8 mouse cellular contexts compared by ENCODE assay signal in the genomic region with DNA sequence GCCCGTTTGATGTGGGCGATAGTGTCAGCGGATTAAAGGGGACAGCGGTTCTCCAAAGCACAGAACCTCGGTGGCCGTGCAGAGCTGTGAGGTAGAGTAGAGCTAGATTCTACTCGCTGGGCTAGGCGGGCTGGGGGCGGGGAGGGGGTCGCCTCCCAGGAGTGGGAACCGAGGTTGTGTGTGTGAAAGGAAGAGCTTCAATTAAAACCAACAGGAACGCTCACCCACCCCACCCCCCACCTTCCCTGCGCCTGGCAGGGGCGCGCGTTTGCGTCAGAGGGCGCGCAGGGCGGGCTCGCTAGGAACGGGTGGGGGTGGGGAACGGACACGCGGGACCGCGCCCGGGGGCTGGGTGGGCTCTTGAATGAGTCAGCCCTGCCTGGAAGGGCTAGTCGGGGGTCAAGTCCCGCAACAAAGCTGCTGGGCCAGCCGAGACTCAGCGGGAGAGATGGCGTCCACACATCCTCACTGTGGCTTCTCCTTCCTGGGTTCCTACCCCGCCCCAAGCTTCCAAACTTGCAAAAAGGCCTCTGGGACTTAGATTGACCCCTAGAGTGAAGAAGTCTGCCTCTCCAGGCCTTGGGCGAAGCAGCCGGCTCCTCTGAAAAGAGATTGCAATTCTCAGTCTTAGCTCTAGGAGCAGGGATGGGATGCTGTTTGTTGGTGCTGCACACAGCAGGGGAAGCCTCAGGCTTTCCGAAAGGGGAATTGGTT. TPM values are rescaled to one million over a fixed set of nuclear protein-coding genes. Genes with fewer than 3 reads are reported as not detected.
DNase-seq lines count a peak whose midpoint lies in the region; ATAC-seq and TF ChIP-seq lines count a peak whose summit lies in the region.

No protein-coding gene starts in this region.

- TF ChIP-seq POLR2A in embryonic fibroblast, embryonic 13.5 days (IDR thresholded peaks at IDR 0.05; ENCODE audit: low read depth, low read length): peak; percentile 40

- H3K4me2 ChIP-seq in kidney, embryonic 14.5 days (replicated peaks; ENCODE audit: low read depth, low read length): peak overlapping the region; percentile 81
- H3K4me2 ChIP-seq in hindbrain, embryonic 13.5 days: peak overlapping the region; percentile 74
- H3K4me2 ChIP-seq in limb, embryonic 15.5 days: peak overlapping the region; percentile 88
- H3K4me2 ChIP-seq in neural tube, embryonic 12.5 days (replicated peaks): peak overlapping the region; percentile 81

- H3K27me3 ChIP-seq in kidney, embryonic 14.5 days (ENCODE audit: control insufficient read depth, insufficient read depth, low read length): no peaks in the 10 kb centered on the region
- H3K27me3 ChIP-seq in hindbrain, embryonic 13.5 days: no peaks in the 10 kb centered on the region
- H3K27me3 ChIP-seq in limb, embryonic 15.5 days: peaks cover 79% of the 10 kb centered on the region
- no peaks in the 10 kb centered on the region for H3K27me3 ChIP-seq in neural tube, embryonic 12.5 days (replicated peaks)

- H3K27ac ChIP-seq in kidney, embryonic 14.5 days (ENCODE audit: low read depth, low read length): peak overlapping the region; percentile 95
- H3K27ac ChIP-seq in embryonic fibroblast, embryonic 13.5 days (ENCODE audit: insufficient read depth, low read length): peak overlapping the region; percentile 67
- H3K27ac ChIP-seq in hindbrain, embryonic 13.5 days: peak overlapping the region; percentile 99
- peak overlapping the region; percentile 17; the same call in 1 of the 2 replicates for H3K27ac ChIP-seq in limb, embryonic 15.5 days
- peak overlapping the region; percentile 94 for H3K27ac ChIP-seq in neural tube, embryonic 12.5 days

- DNase-seq in kidney, adult 18-20 months: no peak
- DNase-seq in adrenal gland, postnatal 25 days: peak; percentile 82
- no peak for DNase-seq in spleen, postnatal 36 days (ENCODE audit: low spot score in 2 of 2)

- peak; percentile 40 for ATAC-seq in kidney, embryonic 14.5 days (ENCODE audit: low FRiP score, low TSS enrichment)
- peak; percentile 57 for ATAC-seq in hindbrain, embryonic 13.5 days (ENCODE audit: low FRiP score)
- ATAC-seq in limb, embryonic 15.5 days (ENCODE audit: insufficient number of reproducible peaks, low FRiP score, low TSS enrichment, low read depth): peak; percentile 57; the same call in 1 of the 2 replicates
- ATAC-seq in neural tube, embryonic 12.5 days (ENCODE audit: low FRiP score, low read depth): peak; percentile 41

- peak overlapping the region; percentile 79 for H3K9ac ChIP-seq in kidney, embryonic 14.5 days (ENCODE audit: low read depth, low read length)
- H3K9ac ChIP-seq in hindbrain, embryonic 13.5 days: peak overlapping the region; percentile 95
- 0 out of 2 replicates have a peak overlapping the region, but pooled peaks have one; percentile 17 for H3K9ac ChIP-seq in limb, embryonic 15.5 days
- H3K9ac ChIP-seq in neural tube, embryonic 12.5 days: peak overlapping the region; percentile 85

- H3K9me3 ChIP-seq in kidney, embryonic 14.5 days (ENCODE audit: control insufficient read depth, low read length): no peaks in the 10 kb centered on the region
- no peaks in the 10 kb centered on the region for H3K9me3 ChIP-seq in hindbrain, embryonic 13.5 days
- H3K9me3 ChIP-seq in limb, embryonic 15.5 days: no peaks in the 10 kb centered on the region
- no peaks in the 10 kb centered on the region for H3K9me3 ChIP-seq in neural tube, embryonic 12.5 days

- H3K36me3 ChIP-seq in kidney, embryonic 14.5 days (ENCODE audit: control insufficient read depth, insufficient read depth, low read length): no peaks in the 10 kb centered on the region
- H3K36me3 ChIP-seq in hindbrain, embryonic 13.5 days: no peaks in the 10 kb centered on the region
- H3K36me3 ChIP-seq in limb, embryonic 15.5 days: no peaks in the 10 kb centered on the region
- no peaks in the 10 kb centered on the region for H3K36me3 ChIP-seq in neural tube, embryonic 12.5 days

- H3K4me1 ChIP-seq in kidney, embryonic 14.5 days (ENCODE audit: control insufficient read depth, insufficient read depth, low read length): peaks cover 13% of the 10 kb centered on the region; the same call in 1 of the 2 replicates
- H3K4me1 ChIP-seq in embryonic fibroblast, embryonic 13.5 days (ENCODE audit: control insufficient read depth, insufficient read depth, low read length): peaks cover 1% of the 10 kb centered on the region; the same call in 1 of the 2 replicates
- peaks cover 40% of the 10 kb centered on the region for H3K4me1 ChIP-seq in hindbrain, embryonic 13.5 days (replicated peaks)
- H3K4me1 ChIP-seq in limb, embryonic 15.5 days: peaks cover 31% of the 10 kb centered on the region
- H3K4me1 ChIP-seq in neural tube, embryonic 12.5 days: peaks cover 36% of the 10 kb centered on the region

- 1% methylated on average over 37 of the region's 37 CpGs for WGBS in kidney, embryonic 14.5 days
- WGBS in hindbrain, embryonic 13.5 days: 1% methylated on average over 37 of the region's 37 CpGs
- under 1% methylated on average over 37 of the region's 37 CpGs for WGBS in limb, embryonic 15.5 days
- WGBS in neural tube, embryonic 12.5 days: under 1% methylated on average over 36 of the region's 37 CpGs

- TF ChIP-seq CTCF in embryonic fibroblast, embryonic 13.5 days (IDR thresholded peaks at IDR 0.05; ENCODE audit: borderline replicate concordance, insufficient read depth, low read length): no peak

- peak overlapping the region; percentile 89 for H3K4me3 ChIP-seq in kidney, embryonic 14.5 days (ENCODE audit: low read length)
- H3K4me3 ChIP-seq in embryonic fibroblast, embryonic 13.5 days (ENCODE audit: insufficient read depth, low read length): peak overlapping the region; percentile 72
- peak overlapping the region; percentile 68 for H3K4me3 ChIP-seq in hindbrain, embryonic 13.5 days
- H3K4me3 ChIP-seq in limb, embryonic 15.5 days: peak overlapping the region; percentile 47
- peak overlapping the region; percentile 65 for H3K4me3 ChIP-seq in neural tube, embryonic 12.5 days

RNA-seq across cellular contexts. Expression of a gene that starts 3.9 kb away (rescaled TPM):
- polyA plus RNA-seq in kidney, embryonic 14.5 days (2014; fragmentation: Nextera tagmentation; extraction: Ambion mirVana): 26.8 and 36.9 TPM in 2 replicates
- total RNA-seq in adrenal gland, postnatal 25 days (2021): 17.5 and 28.8 TPM in 2 replicates
- 13.2 and 17.4 TPM in 2 replicates for polyA plus RNA-seq in embryonic fibroblast, embryonic 13.5 days (2011; ENCODE audit: insufficient read length, low read depth, missing spikeins)
- 68.9 and 71.3 TPM in 2 replicates for polyA plus RNA-seq in hindbrain, embryonic 13.5 days (2015; fragmentation: Nextera tagmentation; extraction: Ambion mirVana)
- 1.3 and 1.9 TPM in 2 replicates for polyA plus RNA-seq in limb, embryonic 15.5 days (2015; fragmentation: Nextera tagmentation; extraction: Ambion mirVana)
- 48.4 and 56.4 TPM in 2 replicates for polyA plus RNA-seq in neural tube, embryonic 12.5 days (2016; fragmentation: Nextera tagmentation; extraction: Ambion mirVana)

Comparison
In these comparisons a context has a peak if more than half of its experiments do, and no peak if none do; other contexts are left out.
1. H3K27ac ChIP-seq: peak in every context shown above with its lines; median percentile 99 in hindbrain, embryonic 13.5 days; 95 in kidney, embryonic 14.5 days; 94 in neural tube, embryonic 12.5 days; 67 in embryonic fibroblast, embryonic 13.5 days; 17 in limb, embryonic 15.5 days.
2. H3K9ac ChIP-seq: peak in every context shown above with its lines; median percentile 95 in hindbrain, embryonic 13.5 days; 85 in neural tube, embryonic 12.5 days; 79 in kidney, embryonic 14.5 days; 17 in limb, embryonic 15.5 days.